Mouse (Mus musculus): ENCODE measurements around the gene 5830473C10Rik. TPM values are rescaled to one million over a fixed set of nuclear protein-coding genes. Genes with fewer than 3 reads are reported as not detected.

Gene 5830473C10Rik
- polyA plus RNA-seq (2012; fragmentation: generic; extraction: Trizol): not detected
- long read RNA-seq, experiment 1: 0 reads
- long read RNA-seq, experiment 2: 0 reads

DNA sequence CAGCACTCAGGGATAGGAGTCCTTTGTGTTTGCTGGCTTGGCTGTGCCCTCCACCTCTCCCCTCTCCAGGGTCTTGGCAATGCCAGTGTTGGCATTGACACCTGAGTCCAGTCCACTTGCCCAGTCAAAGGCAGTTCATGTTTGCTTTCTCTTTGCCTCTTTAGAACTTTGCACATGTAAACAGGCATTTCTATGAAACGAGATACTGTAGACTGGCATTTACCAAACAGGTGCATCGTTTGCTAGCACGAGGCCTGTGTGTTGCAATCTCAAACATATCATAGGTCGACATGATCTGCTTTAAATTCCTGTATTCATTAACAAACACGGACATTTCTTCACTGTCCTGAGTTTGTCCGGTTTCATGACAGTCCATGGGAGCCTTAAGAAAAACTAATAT is at the start of gene 5830473C10Rik:
TSS of gene 5830473C10Rik (plus strand) at position 365 of the 400 bp plus-strand sequence.
- no peaks in the 10 kb centered on the region for H3K36me3 ChIP-seq (ENCODE audit: control insufficient read depth, insufficient read depth)
- H3K4me3 ChIP-seq (ENCODE audit: insufficient read depth, poor library complexity, severe bottlenecking): no peak within 1 kb of the TSS
- H3K79me2 ChIP-seq (ENCODE audit: control insufficient read depth, insufficient read depth): no peaks in the 10 kb centered on the region
- no peaks in the 10 kb centered on the region for H3K79me3 ChIP-seq (ENCODE audit: low read depth)
- TF ChIP-seq MYOG (IDR thresholded peaks at IDR 0.05; ENCODE audit: control insufficient read depth, extremely low read depth, insufficient read length): no peak
- TF ChIP-seq CTCF (IDR thresholded peaks at IDR 0.05; ENCODE audit: control insufficient read depth, insufficient read depth, insufficient read length): no peak
- TF ChIP-seq MYOD1 (IDR thresholded peaks at IDR 0.05; ENCODE audit: control insufficient read depth, insufficient read length, low read depth): no peak
- no peak for TF ChIP-seq USF1 (IDR thresholded peaks at IDR 0.05; ENCODE audit: low read depth)
- no peak for TF ChIP-seq FOSL1 (IDR thresholded peaks at IDR 0.05; ENCODE audit: insufficient read depth, low read length, poor library complexity, severe bottlenecking)
- no peak for TF ChIP-seq MAX (IDR thresholded peaks at IDR 0.05)
- no peak for TF ChIP-seq CEBPB (IDR thresholded peaks at IDR 0.05; ENCODE audit: low read depth)
- peaks cover 5% of the 10 kb centered on the region for H3K27me3 ChIP-seq (ENCODE audit: control insufficient read depth, insufficient read depth, insufficient read length)
- no peak within 1 kb of the TSS for H3ac ChIP-seq (ENCODE audit: control insufficient read depth, insufficient read length, low read depth)

DNA sequence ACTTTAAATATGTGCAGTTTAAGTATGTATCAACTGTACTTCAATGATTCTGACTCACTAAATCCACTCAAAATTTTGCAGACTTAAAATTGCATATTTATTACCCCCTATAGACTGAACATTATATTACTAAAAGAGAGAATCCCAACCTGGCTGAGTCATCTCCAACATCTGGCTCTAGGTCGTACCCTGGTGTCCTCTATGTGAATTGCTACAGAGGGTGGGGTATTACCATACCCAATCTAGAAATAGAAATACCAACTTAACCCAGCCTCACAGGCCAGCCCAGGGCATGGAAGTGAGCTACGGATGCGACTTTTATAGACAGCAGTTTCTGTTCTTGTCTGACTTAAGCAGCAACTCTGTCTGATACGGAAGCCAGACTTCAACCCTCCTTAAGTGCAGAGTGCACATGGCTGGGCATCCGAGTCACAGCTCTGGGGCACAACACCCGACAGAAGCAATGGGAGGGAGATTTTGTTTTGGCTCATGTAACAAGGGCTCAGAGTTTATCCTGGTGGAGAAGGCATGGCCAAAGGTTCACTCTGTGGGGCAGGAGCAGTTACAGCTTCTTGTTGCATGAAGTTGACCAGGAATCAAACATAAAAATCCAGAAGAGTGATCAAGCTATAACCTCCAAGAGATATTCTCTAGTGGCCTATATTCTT is 48.5 kb upstream of the 5830473C10Rik start:
- no peak for TF ChIP-seq USF1 (IDR thresholded peaks at IDR 0.05; ENCODE audit: low read depth)
- TF ChIP-seq CTCF (IDR thresholded peaks at IDR 0.05; ENCODE audit: control insufficient read depth, insufficient read depth, insufficient read length): no peak
- no peak for TF ChIP-seq MAX (IDR thresholded peaks at IDR 0.05)
- no peak for TF ChIP-seq CEBPB (IDR thresholded peaks at IDR 0.05; ENCODE audit: low read depth)
- no peak for TF ChIP-seq MYOG (IDR thresholded peaks at IDR 0.05; ENCODE audit: control insufficient read depth, extremely low read depth, insufficient read length)
- no peak for TF ChIP-seq FOSL1 (IDR thresholded peaks at IDR 0.05; ENCODE audit: insufficient read depth, low read length, poor library complexity, severe bottlenecking)
- no peak for TF ChIP-seq MYOD1 (IDR thresholded peaks at IDR 0.05; ENCODE audit: control insufficient read depth, insufficient read length, low read depth)
- H3K27me3 ChIP-seq (ENCODE audit: control insufficient read depth, insufficient read depth, insufficient read length): peaks cover 24% of the 10 kb centered on the region
- H3K4me3 ChIP-seq (ENCODE audit: insufficient read depth, poor library complexity, severe bottlenecking): no peak overlapping the region
- no peaks in the 10 kb centered on the region for H3K79me2 ChIP-seq (ENCODE audit: control insufficient read depth, insufficient read depth)
- H3K79me3 ChIP-seq (ENCODE audit: low read depth): no peaks in the 10 kb centered on the region
- H3K36me3 ChIP-seq (ENCODE audit: control insufficient read depth, insufficient read depth): no peaks in the 10 kb centered on the region
- no peak overlapping the region for H3ac ChIP-seq (ENCODE audit: control insufficient read depth, insufficient read length, low read depth)

DNA sequence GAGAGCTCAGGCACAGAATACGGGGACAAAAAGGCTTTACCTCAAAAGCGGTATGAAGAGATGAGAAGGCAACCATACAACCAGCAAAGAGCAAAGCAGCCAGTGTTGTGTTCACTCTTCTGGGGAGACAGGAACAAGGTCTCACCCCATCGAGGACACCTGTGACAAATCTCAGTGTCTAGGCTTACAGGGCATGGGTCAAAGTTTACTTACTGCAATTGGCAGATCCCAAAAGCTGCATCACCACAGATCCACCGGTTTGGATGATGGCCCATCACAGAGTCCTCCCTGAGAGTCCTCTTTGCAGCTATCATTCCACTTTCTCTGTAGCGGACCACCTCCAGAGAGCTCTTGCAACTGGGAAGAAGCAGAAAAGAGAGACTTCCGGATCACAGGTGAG is 45.3 kb upstream of the 5830473C10Rik start:
- Histone ChIP-seq H3ac (ENCODE audit: control insufficient read depth, insufficient read length, low read depth) (no peak overlapping the region), H3K4me3 (ENCODE audit: insufficient read depth, poor library complexity, severe bottlenecking) (no peak overlapping the region), H3K79me2 (ENCODE audit: control insufficient read depth, insufficient read depth) (no peaks in the 10 kb centered on the region), H3K36me3 (ENCODE audit: control insufficient read depth, insufficient read depth) (no peaks in the 10 kb centered on the region), H3K79me3 (ENCODE audit: low read depth) (no peaks in the 10 kb centered on the region), H3K27me3 (ENCODE audit: control insufficient read depth, insufficient read depth, insufficient read length) (peaks cover 19% of the 10 kb centered on the region)
- TF ChIP-seq CEBPB (IDR thresholded peaks at IDR 0.05; ENCODE audit: low read depth) (no peak), MAX (IDR thresholded peaks at IDR 0.05) (no peak), MYOG (IDR thresholded peaks at IDR 0.05; ENCODE audit: control insufficient read depth, extremely low read depth, insufficient read length) (no peak), USF1 (IDR thresholded peaks at IDR 0.05; ENCODE audit: low read depth) (no peak), CTCF (IDR thresholded peaks at IDR 0.05; ENCODE audit: control insufficient read depth, insufficient read depth, insufficient read length) (no peak), FOSL1 (IDR thresholded peaks at IDR 0.05; ENCODE audit: insufficient read depth, low read length, poor library complexity, severe bottlenecking) (no peak), MYOD1 (IDR thresholded peaks at IDR 0.05; ENCODE audit: control insufficient read depth, insufficient read length, low read depth) (no peak)

DNA sequence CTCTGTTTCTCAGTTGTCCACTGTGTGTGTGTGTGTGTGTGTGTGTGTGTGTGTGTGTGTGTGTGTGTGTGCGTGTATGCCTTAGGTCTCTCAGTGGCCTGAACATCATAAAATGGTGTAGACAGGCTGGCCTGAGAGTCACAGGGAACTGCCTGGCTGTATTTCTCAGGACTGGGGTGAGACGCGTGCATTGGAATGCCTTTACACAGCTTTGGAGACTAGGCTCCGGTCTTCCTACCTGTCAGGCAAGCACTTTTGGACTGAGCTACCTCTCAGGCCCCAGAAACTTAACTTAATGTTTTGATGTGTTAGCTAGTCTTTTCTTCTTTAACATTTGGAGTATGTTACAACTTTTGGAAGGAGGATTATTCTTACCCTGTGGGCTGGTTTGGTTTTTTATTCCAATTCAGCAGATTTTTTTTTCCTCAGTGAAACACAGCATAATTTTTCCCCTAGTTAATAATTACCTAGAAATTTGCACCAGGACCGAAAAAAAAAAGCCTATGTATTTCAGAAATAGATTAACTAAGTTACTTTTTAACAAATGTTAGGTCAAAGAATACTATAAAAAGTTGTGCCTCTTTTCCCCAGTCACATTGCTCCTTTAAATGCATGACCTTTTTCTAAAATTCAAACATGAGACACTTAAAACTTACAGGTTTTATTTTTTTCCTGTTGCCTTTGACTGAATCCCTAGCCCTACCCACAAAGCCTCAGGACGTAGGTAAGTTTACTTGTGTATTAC is 42.4 kb upstream of the 5830473C10Rik start, which contains the start of gene Afm:
TSS of gene Afm (plus strand) at position 577 of the 745 bp plus-strand sequence.
- no peaks in the 10 kb centered on the region for H3K36me3 ChIP-seq (ENCODE audit: control insufficient read depth, insufficient read depth)
- H3ac ChIP-seq (ENCODE audit: control insufficient read depth, insufficient read length, low read depth): no peak within 1 kb of the TSS
- H3K79me2 ChIP-seq (ENCODE audit: control insufficient read depth, insufficient read depth): no peaks in the 10 kb centered on the region
- H3K4me3 ChIP-seq (ENCODE audit: insufficient read depth, poor library complexity, severe bottlenecking): no peak within 1 kb of the TSS
- TF ChIP-seq MYOG (IDR thresholded peaks at IDR 0.05; ENCODE audit: control insufficient read depth, extremely low read depth, insufficient read length): no peak
- no peak for TF ChIP-seq MAX (IDR thresholded peaks at IDR 0.05)
- peaks cover 16% of the 10 kb centered on the region for H3K27me3 ChIP-seq (ENCODE audit: control insufficient read depth, insufficient read depth, insufficient read length)
- H3K79me3 ChIP-seq (ENCODE audit: low read depth): no peaks in the 10 kb centered on the region

DNA sequence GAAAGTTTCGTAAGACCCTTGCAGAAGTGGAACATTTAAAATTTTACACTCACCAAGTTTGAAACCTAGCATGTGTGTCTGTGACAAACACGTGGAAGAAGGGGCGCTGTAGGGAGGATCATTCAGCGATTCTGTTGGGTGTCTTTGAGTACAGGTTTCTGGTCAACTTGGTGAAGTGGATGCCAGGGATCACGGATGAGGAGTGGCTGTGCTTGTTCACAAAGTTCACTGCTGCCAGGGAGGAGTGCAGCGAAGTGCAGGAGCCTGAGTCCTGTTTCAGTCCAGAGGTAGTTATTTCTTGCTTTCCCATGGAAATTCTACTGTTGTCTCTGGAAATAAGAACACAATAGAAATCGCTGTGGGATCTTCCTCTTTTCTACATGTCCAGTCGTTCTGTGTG is 9.7 kb upstream of the 5830473C10Rik start:
- Histone ChIP-seq H3K36me3 (ENCODE audit: control insufficient read depth, insufficient read depth) (no peaks in the 10 kb centered on the region), H3K79me2 (ENCODE audit: control insufficient read depth, insufficient read depth) (no peaks in the 10 kb centered on the region), H3K27me3 (ENCODE audit: control insufficient read depth, insufficient read depth, insufficient read length) (peaks cover 40% of the 10 kb centered on the region), H3K79me3 (ENCODE audit: low read depth) (no peaks in the 10 kb centered on the region), H3K4me3 (ENCODE audit: insufficient read depth, poor library complexity, severe bottlenecking) (no peak overlapping the region), H3ac (ENCODE audit: control insufficient read depth, insufficient read length, low read depth) (no peak overlapping the region)
- TF ChIP-seq FOSL1 (IDR thresholded peaks at IDR 0.05; ENCODE audit: insufficient read depth, low read length, poor library complexity, severe bottlenecking) (no peak), CEBPB (IDR thresholded peaks at IDR 0.05; ENCODE audit: low read depth) (no peak), MYOD1 (IDR thresholded peaks at IDR 0.05; ENCODE audit: control insufficient read depth, insufficient read length, low read depth) (no peak), CTCF (IDR thresholded peaks at IDR 0.05; ENCODE audit: control insufficient read depth, insufficient read depth, insufficient read length) (no peak), MYOG (IDR thresholded peaks at IDR 0.05; ENCODE audit: control insufficient read depth, extremely low read depth, insufficient read length) (no peak)
